Mouse (Mus musculus): ENCODE measurements at regions not wholly inside any gene's neighbourhood (a gene's known extent, or its start where the extent isn't known, plus 50 kb on each side); places are given as distances from the start of the nearest gene placed in this dataset.

- 26% methylated on average over 3 of the region's 3 CpGs for WGBS
Observed at GRCm38 (mm10) chr3:16431082-16431818, 425.0 kb upstream of the Gm5150 start.

More at GRCm38 (mm10) chr3:16431082-16431818, 425.0 kb upstream of the Gm5150 start:
- ATAC-seq (ENCODE audit: low FRiP score) (peak; percentile 87), DNase-seq (ENCODE audit: low spot score) (peak; percentile 32)
- Histone ChIP-seq H3K9me3 (ENCODE audit: control insufficient read depth, low read length) (no peaks in the 10 kb centered on the region), H3K27ac (peak overlapping the region; percentile 70), H3K4me3 (replicated peaks; ENCODE audit: low read length) (no peak overlapping the region), H3K4me2 (replicated peaks) (no peak overlapping the region), H3K27me3 (ENCODE audit: control insufficient read depth, insufficient read depth, low read length) (no peaks in the 10 kb centered on the region), H3K9ac (0 out of 2 replicates have a peak overlapping the region, but pooled peaks have one; percentile 3), H3K4me1 (replicated peaks; ENCODE audit: control insufficient read depth, insufficient read depth, low read length) (no peaks in the 10 kb centered on the region), H3K36me3 (replicated peaks; ENCODE audit: control insufficient read depth, insufficient read depth) (no peaks in the 10 kb centered on the region)

All from hindbrain, embryonic 14.5 days (tissue).